In the genomic region with DNA sequence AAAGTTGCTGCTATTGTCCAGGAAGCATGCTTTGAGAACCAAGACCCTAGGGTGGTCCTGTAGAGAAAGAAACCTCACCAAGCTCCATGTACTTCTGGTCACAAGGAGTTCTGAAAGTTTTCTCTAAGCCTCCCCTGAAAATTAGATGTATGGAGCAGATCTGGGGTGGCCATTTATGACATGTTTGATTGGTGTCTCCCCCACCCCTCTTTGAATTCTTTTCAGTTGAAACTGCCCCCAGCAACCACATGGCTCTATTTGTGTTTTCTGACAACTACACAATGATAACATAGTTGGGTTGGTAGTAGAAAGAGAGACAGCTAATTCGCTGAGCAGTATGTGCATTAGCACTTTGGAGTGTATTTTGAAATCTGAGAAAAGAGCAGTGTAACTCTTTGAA, we compare ENCODE assay signal across 12 mouse cellular contexts. TPM values are rescaled to one million over a fixed set of nuclear protein-coding genes. Genes with fewer than 3 reads are reported as not detected.
DNase-seq lines count a peak whose midpoint lies in the region; ATAC-seq and TF ChIP-seq lines count a peak whose summit lies in the region.
"Had no signal": no experiment of that assay in that cellular context is flagged by ENCODE, and none has a peak within 500 bp of the region (broad histone marks: within the 10 kb centered on the region; RNA-seq: fewer than 3 reads in every experiment).

No protein-coding gene starts in this region.

- no peaks in the 10 kb centered on the region for H3K9me3 ChIP-seq in forebrain, embryonic 12.5 days
- H3K9me3 ChIP-seq in forebrain, embryonic 16.5 days (ENCODE audit: control insufficient read depth, low read length), result no peaks in the 10 kb centered on the region
- no peaks in the 10 kb centered on the region for H3K9me3 ChIP-seq in intestine, embryonic 15.5 days
- no peaks in the 10 kb centered on the region for H3K9me3 ChIP-seq in intestine, embryonic 16.5 days (ENCODE audit: control insufficient read depth, low read length)
- H3K9me3 ChIP-seq: limb, embryonic 15.5 days had no signal

- no peaks in the 10 kb centered on the region for H3K36me3 ChIP-seq in forebrain, embryonic 12.5 days (replicated peaks)
- H3K36me3 ChIP-seq in forebrain, embryonic 16.5 days (ENCODE audit: control insufficient read depth, insufficient read depth), result no peaks in the 10 kb centered on the region
- no peaks in the 10 kb centered on the region for H3K36me3 ChIP-seq in intestine, embryonic 15.5 days
- H3K36me3 ChIP-seq in intestine, embryonic 16.5 days (ENCODE audit: control insufficient read depth, insufficient read depth, low read length), result no peaks in the 10 kb centered on the region
- no peaks in the 10 kb centered on the region for H3K36me3 ChIP-seq in spleen, adult 2 months (ENCODE audit: control insufficient read depth, insufficient read depth, low read length)
- H3K36me3 ChIP-seq: limb, embryonic 15.5 days had no signal

- no peak for DNase-seq in spleen, adult 2 months (ENCODE audit: low read depth in 1 of 2, low spot score in 2 of 2)
- DNase-seq in spleen, adult 12 weeks (ENCODE audit: low spot score), result no peak
- no peak for DNase-seq in frontal cortex, postnatal 14 days (ENCODE audit: low spot score in 2 of 2)
- DNase-seq: adrenal gland, adult 8-10 months; kidney, postnatal 14 days; lung, postnatal 10 days had no signal

- no peak for TF ChIP-seq CTCF in spleen, adult 2 months (IDR thresholded peaks at IDR 0.05; ENCODE audit: extremely low read depth, insufficient read depth, insufficient read length, insufficient replicate concordance)

- no peak overlapping the region for H3K4me3 ChIP-seq in forebrain, embryonic 12.5 days (replicated peaks)
- no peak overlapping the region for H3K4me3 ChIP-seq in forebrain, embryonic 16.5 days (replicated peaks; ENCODE audit: low read length)
- no peak overlapping the region for H3K4me3 ChIP-seq in intestine, embryonic 15.5 days (replicated peaks)
- H3K4me3 ChIP-seq in intestine, embryonic 16.5 days (ENCODE audit: low read length), result no peak overlapping the region
- H3K4me3 ChIP-seq in spleen, adult 2 months (ENCODE audit: extremely low read depth, insufficient read depth, insufficient read length), result no peak overlapping the region

- peaks cover 23% of the 10 kb centered on the region for H3K4me1 ChIP-seq in forebrain, embryonic 12.5 days
- H3K4me1 ChIP-seq in forebrain, embryonic 16.5 days (replicated peaks; ENCODE audit: control insufficient read depth, insufficient read depth, low read length), result peaks cover 16% of the 10 kb centered on the region
- H3K4me1 ChIP-seq in intestine, embryonic 15.5 days (replicated peaks), result peaks cover 23% of the 10 kb centered on the region
- H3K4me1 ChIP-seq in intestine, embryonic 16.5 days (ENCODE audit: control insufficient read depth, insufficient read depth, low read length), result peaks cover 44% of the 10 kb centered on the region
- peaks cover 19% of the 10 kb centered on the region for H3K4me1 ChIP-seq in spleen, adult 2 months (ENCODE audit: control insufficient read depth, insufficient read depth, insufficient read length)

- no peaks in the 10 kb centered on the region; the same call in 1 of the 2 replicates for H3K27me3 ChIP-seq in forebrain, embryonic 12.5 days
- H3K27me3 ChIP-seq in forebrain, embryonic 16.5 days (replicated peaks; ENCODE audit: control insufficient read depth, insufficient read depth, low read length), result no peaks in the 10 kb centered on the region
- H3K27me3 ChIP-seq in intestine, embryonic 15.5 days (replicated peaks), result no peaks in the 10 kb centered on the region
- no peaks in the 10 kb centered on the region for H3K27me3 ChIP-seq in intestine, embryonic 16.5 days (replicated peaks; ENCODE audit: control insufficient read depth, insufficient read depth, low read length)
- no peaks in the 10 kb centered on the region for H3K27me3 ChIP-seq in spleen, adult 2 months (ENCODE audit: control insufficient read depth, insufficient read depth, low read length)
- H3K27me3 ChIP-seq: limb, embryonic 15.5 days had no signal

- 0 out of 2 replicates have a peak overlapping the region, but pooled peaks have one; percentile 12 for H3K9ac ChIP-seq in forebrain, embryonic 12.5 days
- no peak overlapping the region for H3K9ac ChIP-seq in forebrain, embryonic 16.5 days (replicated peaks; ENCODE audit: low read depth, low read length)
- no peak overlapping the region for H3K9ac ChIP-seq in intestine, embryonic 15.5 days
- no peak overlapping the region for H3K9ac ChIP-seq in intestine, embryonic 16.5 days (ENCODE audit: low read depth, low read length)
- H3K9ac ChIP-seq: limb, embryonic 15.5 days had no signal

- no peak overlapping the region for H3K4me2 ChIP-seq in forebrain, embryonic 12.5 days
- no peak overlapping the region for H3K4me2 ChIP-seq in forebrain, embryonic 16.5 days (ENCODE audit: low read length)
- H3K4me2 ChIP-seq in intestine, embryonic 15.5 days (replicated peaks), result peak overlapping the region; percentile 92; the same call in 1 of the 2 replicates
- no peak overlapping the region for H3K4me2 ChIP-seq in intestine, embryonic 16.5 days (ENCODE audit: low read depth, low read length)

- TF ChIP-seq POLR2A in spleen, adult 2 months (IDR thresholded peaks at IDR 0.05; ENCODE audit: low read depth, low read length), result no peak

- ATAC-seq in forebrain, embryonic 12.5 days (ENCODE audit: low FRiP score), result no peak
- no peak for ATAC-seq in forebrain, embryonic 16.5 days
- ATAC-seq in intestine, embryonic 15.5 days, result no peak
- ATAC-seq in intestine, embryonic 16.5 days, result no peak
- no peak for ATAC-seq in inflammation-experienced regulatory T-cells, adult 6 months

- no peak overlapping the region for H3K27ac ChIP-seq in forebrain, embryonic 12.5 days
- no peak overlapping the region for H3K27ac ChIP-seq in forebrain, embryonic 16.5 days (ENCODE audit: low read length)
- no peak overlapping the region for H3K27ac ChIP-seq in intestine, embryonic 15.5 days
- H3K27ac ChIP-seq in intestine, embryonic 16.5 days (ENCODE audit: low read length), result no peak overlapping the region
- H3K27ac ChIP-seq in spleen, adult 2 months (ENCODE audit: insufficient read depth, low read length), result peak overlapping the region; percentile 93
- H3K27ac ChIP-seq: limb, embryonic 15.5 days had no signal

- WGBS in forebrain, embryonic 12.5 days, result 82% methylated on average over 1 of the region's 1 CpGs
- WGBS in forebrain, embryonic 16.5 days, result 68% methylated on average over 1 of the region's 1 CpGs
- WGBS in intestine, embryonic 15.5 days, result 85% methylated on average over 1 of the region's 1 CpGs
- 85% methylated on average over 1 of the region's 1 CpGs for WGBS in intestine, embryonic 16.5 days
- 81% methylated on average over 1 of the region's 1 CpGs for WGBS in spleen, adult 2 months

RNA-seq across cellular contexts. Expression of gene Dgkd, which starts 2.4 kb away (rescaled TPM):
- 43.2 and 45.8 TPM in 2 replicates for polyA plus RNA-seq in forebrain, embryonic 12.5 days (2016; fragmentation: Nextera tagmentation; extraction: Ambion mirVana)
- 57.7 TPM in 2 replicates for polyA plus RNA-seq in forebrain, embryonic 16.5 days (2015; fragmentation: Nextera tagmentation; extraction: Ambion mirVana)
- 28.2 and 31.8 TPM in 2 replicates for polyA plus RNA-seq in intestine, embryonic 15.5 days (2015; fragmentation: Nextera tagmentation; extraction: Ambion mirVana)
- 24.0 and 26.9 TPM in 2 replicates for polyA plus RNA-seq in intestine, embryonic 16.5 days (2015; fragmentation: Nextera tagmentation; extraction: Ambion mirVana)
- polyA plus RNA-seq in spleen, adult 2 months (2012; rRNA removed), result 62.4 and 69.4 TPM in 2 replicates
- 10 to 100 TPM; 19.3 to 35.5 (median 34.2) TPM for polyA plus RNA-seq in inflammation-experienced regulatory T-cells, adult 6 months (2017; shearing (Covaris generic))

RNA-seq across cellular contexts. Expression of gene Sag, which starts 52.0 kb away (rescaled TPM):
- 2.7 TPM in 2 replicates for polyA plus RNA-seq in forebrain, embryonic 12.5 days (2016; fragmentation: Nextera tagmentation; extraction: Ambion mirVana)
- polyA plus RNA-seq in forebrain, embryonic 16.5 days (2015; fragmentation: Nextera tagmentation; extraction: Ambion mirVana), result 1.4 and 1.9 TPM in 2 replicates
- polyA plus RNA-seq in intestine, embryonic 15.5 days (2015; fragmentation: Nextera tagmentation; extraction: Ambion mirVana), result 0.78 and 0.88 TPM in 2 replicates
- 0.72 and 0.91 TPM in 2 replicates for polyA plus RNA-seq in intestine, embryonic 16.5 days (2015; fragmentation: Nextera tagmentation; extraction: Ambion mirVana)
- 0.22 and 0.57 TPM in 2 replicates for polyA plus RNA-seq in spleen, adult 2 months (2012; rRNA removed)
- polyA plus RNA-seq in inflammation-experienced regulatory T-cells, adult 6 months (2017; shearing (Covaris generic)), result 1 to 10 TPM; 1.7 to 5.3 (median 4.2) TPM
